Mouse (Mus musculus) cerebellum, adult (tissue): Measurements from ENCODE around the gene Tnk1.

Source experiments
- ATAC-seq: cut with Nextera tagmentation; 2 replicates; pipeline ENCODE4 v1.9.2; 2017; ENCODE audit warnings: mild to moderate bottlenecking, moderate library complexity, mixed read lengths; ENCODE audit not compliant: insufficient number of reproducible peaks, low FRiP score, low TSS enrichment

The Tnk1 gene

DNA sequence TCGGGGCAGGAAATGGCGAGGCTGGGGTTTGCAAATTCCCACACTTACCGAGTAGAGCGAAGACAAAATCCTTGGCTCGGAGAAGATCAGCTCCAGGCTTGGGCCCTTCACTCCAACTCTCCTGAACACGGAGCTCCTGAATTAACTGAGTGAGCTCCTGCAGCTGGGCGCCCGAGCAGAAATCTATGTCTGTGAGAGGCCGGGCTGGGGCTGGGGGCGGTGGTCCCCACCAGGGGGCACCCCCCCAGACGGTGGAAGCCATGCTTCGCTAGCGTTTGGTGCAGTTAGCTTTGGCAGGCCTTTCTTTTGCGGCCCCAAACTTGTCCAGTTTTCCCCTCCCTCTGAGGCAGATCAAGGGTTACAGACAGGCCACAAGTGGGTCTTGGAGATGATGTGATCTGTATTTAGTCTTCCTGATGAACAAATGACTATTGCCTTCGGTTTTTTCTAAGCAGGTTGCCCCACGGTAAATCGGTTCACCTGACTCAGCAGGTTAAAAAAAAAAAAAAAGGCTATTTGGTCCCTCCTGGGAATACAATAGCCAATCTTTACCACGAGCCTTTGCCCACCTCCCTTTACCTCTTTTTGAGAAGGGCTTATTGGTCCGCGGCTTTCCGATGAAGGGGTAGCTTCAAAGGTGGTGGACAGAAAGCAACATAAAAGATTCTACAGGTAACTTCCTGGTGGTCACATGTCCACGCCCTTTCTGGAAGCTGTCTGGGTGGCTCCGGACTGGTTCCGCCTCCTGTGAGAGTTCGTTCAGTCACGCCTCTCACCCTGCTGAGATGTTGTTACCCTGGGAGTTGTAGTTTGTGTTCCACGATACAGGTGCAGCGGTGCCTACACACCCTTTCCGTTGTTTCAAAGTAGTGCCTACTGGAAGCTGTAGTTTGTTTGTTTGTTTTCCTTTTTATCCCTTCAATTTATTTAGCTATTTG is 53.3 kb downstream of the Tnk1 start, which contains the start of gene Tmem102:
Tmem102 (minus strand) TSS at position 653 of the 938 bp plus-strand sequence.
- ATAC-seq: no peak

DNA sequence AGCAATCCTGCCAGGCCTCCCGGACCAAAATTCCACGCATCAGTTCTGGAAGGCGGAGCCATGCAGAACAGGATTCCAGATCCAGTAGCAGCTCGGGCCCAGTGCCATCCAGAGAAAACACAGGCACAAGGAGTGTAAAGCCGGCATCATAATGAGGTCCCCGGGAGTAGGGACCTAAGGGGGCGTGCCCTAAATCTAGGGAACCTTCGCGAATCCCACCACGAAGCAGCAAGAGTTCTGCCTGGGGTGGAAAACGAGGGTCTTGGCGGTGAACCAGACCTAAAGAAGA is 53.9 kb downstream of the Tnk1 start:
- no peak for ATAC-seq

- 0 out of 2 replicates have a peak, but pooled peaks have one; percentile 31 for ATAC-seq
Measured at GRCm38 (mm10) chr11:69803786-69804651, 54.5 kb downstream of the Tnk1 start.

GRCm38 (mm10) chr11:69803328-69803727 is 55.2 kb downstream of the Tnk1 start:
- no peak for ATAC-seq

DNA sequence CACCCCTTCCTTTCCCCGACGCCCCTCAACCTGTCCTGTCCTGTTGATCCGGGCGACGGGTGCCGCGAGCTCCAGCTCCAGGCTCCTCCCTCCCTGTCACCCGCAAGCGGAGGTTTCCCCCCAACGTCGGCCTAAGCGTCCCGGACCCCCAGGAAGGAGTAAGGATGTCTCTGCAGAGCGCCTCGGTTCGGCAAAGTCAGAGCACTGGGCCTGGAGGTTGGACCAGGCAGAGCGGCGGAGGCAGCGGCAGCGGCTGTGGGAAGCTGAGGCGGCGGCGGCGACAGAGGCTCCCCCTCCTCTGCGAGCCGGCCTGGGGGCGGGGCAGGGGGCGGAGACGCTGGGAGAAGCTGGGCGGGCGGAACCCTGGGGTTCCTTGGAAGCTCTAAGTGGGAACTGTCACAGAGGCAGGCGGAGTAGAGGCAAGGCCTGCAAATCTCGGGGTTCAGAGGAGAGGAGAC is 55.9 kb downstream of the Tnk1 start:
- ATAC-seq: no peak

- no peak for ATAC-seq
Measured at GRCm38 (mm10) chr11:69801379-69801977, 57.1 kb downstream of the Tnk1 start, which contains the start of gene Fgf11. TSS of gene Fgf11 (minus strand) at chr11:69801857.
